ENCODE assay signal across 29 mouse cellular contexts in genomic region chr5:98569029-98569513, GRCm38 (mm10). TPM values are rescaled to one million over a fixed set of nuclear protein-coding genes. Genes with fewer than 3 reads are reported as not detected.
DNase-seq lines count a peak whose midpoint lies in the region; ATAC-seq and TF ChIP-seq lines count a peak whose summit lies in the region.
"Had no signal": no experiment of that assay in that cellular context is flagged by ENCODE, and none has a peak within 500 bp of the region (broad histone marks: within the 10 kb centered on the region; RNA-seq: fewer than 3 reads in every experiment).

No protein-coding gene starts in this region.

- no peaks in the 10 kb centered on the region for H3K9me3 ChIP-seq in stomach, embryonic 16.5 days (replicated peaks; ENCODE audit: control insufficient read depth, low read length)
- H3K9me3 ChIP-seq in stomach, postnatal 0 days (ENCODE audit: control insufficient read depth, low read length): no peaks in the 10 kb centered on the region; the same call in 1 of the 2 replicates
- no peaks in the 10 kb centered on the region for H3K9me3 ChIP-seq in intestine, embryonic 15.5 days
- H3K9me3 ChIP-seq in lung, embryonic 15.5 days: no peaks in the 10 kb centered on the region
- H3K9me3 ChIP-seq: heart, embryonic 12.5 days had no signal

- H3K4me2 ChIP-seq in stomach, embryonic 16.5 days (ENCODE audit: low read depth, low read length): no peak overlapping the region
- H3K4me2 ChIP-seq in stomach, postnatal 0 days (replicated peaks; ENCODE audit: low read depth): no peak overlapping the region
- H3K4me2 ChIP-seq in intestine, embryonic 15.5 days (replicated peaks): 0 out of 2 replicates have a peak overlapping the region, but pooled peaks have one; percentile 22
- H3K4me2 ChIP-seq in lung, embryonic 15.5 days: no peak overlapping the region
- H3K4me2 ChIP-seq: heart, embryonic 12.5 days had no signal

- no peak for DNase-seq in stomach, postnatal 0 days (ENCODE audit: low spot score)
- DNase-seq in adrenal gland, adult 8-10 months: no peak
- DNase-seq in urinary bladder, adult 2 months (ENCODE audit: low spot score): no peak
- no peak for DNase-seq in right cerebral cortex, postnatal 4 days
- DNase-seq: adrenal gland, postnatal 25 days; cerebellum, adult 18-20 months; cerebellum, postnatal 36 days; gastrocnemius, adult 2 months; heart, postnatal 14 days; kidney, adult 8-10 months; thymus, postnatal 36 days had no signal

- ATAC-seq in stomach, embryonic 16.5 days (ENCODE audit: insufficient read depth, low FRiP score): peak; percentile 17; the same call in 1 of the 2 replicates
- ATAC-seq in stomach, postnatal 0 days (ENCODE audit: low FRiP score, low TSS enrichment): no peak
- peak; percentile 97 for ATAC-seq in intestine, embryonic 15.5 days
- peak; percentile 87 for ATAC-seq in lung, embryonic 15.5 days (ENCODE audit: borderline replicate concordance, extremely low read depth, low FRiP score, low TSS enrichment)
- peak; percentile 61 for ATAC-seq in megakaryocyte progenitor cell, adult 5-6 weeks (replicated peaks; ENCODE audit: poor library complexity)
- ATAC-seq: hindbrain, embryonic 16.5 days; Patski had no signal

- H3K36me3 ChIP-seq in stomach, embryonic 16.5 days (ENCODE audit: control insufficient read depth, insufficient read depth, low read length): no peaks in the 10 kb centered on the region
- H3K36me3 ChIP-seq in stomach, postnatal 0 days (ENCODE audit: control insufficient read depth, insufficient read depth, low read length): no peaks in the 10 kb centered on the region
- H3K36me3 ChIP-seq in intestine, embryonic 15.5 days: no peaks in the 10 kb centered on the region
- H3K36me3 ChIP-seq in lung, embryonic 15.5 days: no peaks in the 10 kb centered on the region
- H3K36me3 ChIP-seq: heart, embryonic 12.5 days had no signal

- TF ChIP-seq EP300 in stomach, postnatal 0 days (optimal IDR thresholded peaks at IDR 0.05): no peak

- H3K27me3 ChIP-seq in stomach, embryonic 16.5 days (ENCODE audit: control insufficient read depth, insufficient read depth, low read length): no peaks in the 10 kb centered on the region
- no peaks in the 10 kb centered on the region for H3K27me3 ChIP-seq in stomach, postnatal 0 days (ENCODE audit: control insufficient read depth, insufficient read depth, low read length)
- H3K27me3 ChIP-seq in intestine, embryonic 15.5 days (replicated peaks): no peaks in the 10 kb centered on the region
- H3K27me3 ChIP-seq in lung, embryonic 15.5 days: no peaks in the 10 kb centered on the region
- H3K27me3 ChIP-seq: heart, embryonic 12.5 days; Patski had no signal

- H3K4me1 ChIP-seq in stomach, embryonic 16.5 days (ENCODE audit: control insufficient read depth, insufficient read depth, low read length): no peaks in the 10 kb centered on the region
- H3K4me1 ChIP-seq in stomach, postnatal 0 days (replicated peaks; ENCODE audit: control insufficient read depth, insufficient read depth): no peaks in the 10 kb centered on the region
- no peaks in the 10 kb centered on the region for H3K4me1 ChIP-seq in intestine, embryonic 15.5 days (replicated peaks)
- peaks cover 36% of the 10 kb centered on the region for H3K4me1 ChIP-seq in lung, embryonic 15.5 days

- no peak for TF ChIP-seq CTCF in stomach, postnatal 0 days (IDR thresholded peaks at IDR 0.05; ENCODE audit: low read depth)

- no peak overlapping the region for H3K9ac ChIP-seq in stomach, embryonic 16.5 days (ENCODE audit: low read length)
- no peak overlapping the region for H3K9ac ChIP-seq in stomach, postnatal 0 days (ENCODE audit: low read length)
- no peak overlapping the region for H3K9ac ChIP-seq in intestine, embryonic 15.5 days
- H3K9ac ChIP-seq in lung, embryonic 15.5 days: no peak overlapping the region
- H3K9ac ChIP-seq: heart, embryonic 12.5 days had no signal

- H3K4me3 ChIP-seq in stomach, embryonic 16.5 days (replicated peaks; ENCODE audit: low read length): no peak overlapping the region
- no peak overlapping the region for H3K4me3 ChIP-seq in stomach, postnatal 0 days (ENCODE audit: low read depth, low read length)
- H3K4me3 ChIP-seq in intestine, embryonic 15.5 days (replicated peaks): no peak overlapping the region
- H3K4me3 ChIP-seq in lung, embryonic 15.5 days: no peak overlapping the region
- H3K4me3 ChIP-seq: gastrocnemius, adult 2 months; heart, embryonic 12.5 days had no signal

- 27% methylated on average over 3 of the region's 3 CpGs for WGBS in stomach, embryonic 16.5 days
- 23% methylated on average over 3 of the region's 3 CpGs for WGBS in stomach, postnatal 0 days
- 26% methylated on average over 3 of the region's 3 CpGs for WGBS in intestine, embryonic 15.5 days
- WGBS in lung, embryonic 15.5 days: 11% methylated on average over 3 of the region's 3 CpGs

- no peak overlapping the region for H3K27ac ChIP-seq in stomach, embryonic 16.5 days (ENCODE audit: low read length)
- no peak overlapping the region for H3K27ac ChIP-seq in stomach, postnatal 0 days (replicated peaks)
- no peak overlapping the region for H3K27ac ChIP-seq in intestine, embryonic 15.5 days
- H3K27ac ChIP-seq in lung, embryonic 15.5 days: peak overlapping the region; percentile 71
- H3K27ac ChIP-seq: gastrocnemius, adult 2 months had no signal

RNA-seq across cellular contexts. Expression of gene Gm11111, which starts 16.6 kb away (rescaled TPM):
- polyA plus RNA-seq in stomach, embryonic 16.5 days (2015; fragmentation: Nextera tagmentation; extraction: Ambion mirVana): not detected in 2 replicates
- not detected in 2 replicates for polyA plus RNA-seq in stomach, postnatal 0 days (2015; fragmentation: Nextera tagmentation; extraction: Ambion mirVana)
- polyA plus RNA-seq in intestine, embryonic 15.5 days (2015; fragmentation: Nextera tagmentation; extraction: Ambion mirVana): not detected in 2 replicates
- polyA plus RNA-seq in lung, embryonic 15.5 days (2015; fragmentation: Nextera tagmentation; extraction: Ambion mirVana): not detected in 2 replicates
- not detected in 2 replicates for total RNA-seq in megakaryocyte progenitor cell, adult 5-6 weeks (2015)
- not detected in 2 replicates for total RNA-seq in megakaryocyte progenitor cell, adult 5-6 weeks (2017)
- total RNA-seq in adrenal gland, adult 8-10 months (2022): not detected
- polyA plus RNA-seq in urinary bladder, adult 2 months (2012; rRNA removed): not detected in 2 replicates
- total RNA-seq: adrenal gland, postnatal 25 days; ES-E14; gastrocnemius, adult 2 months; granulocyte monocyte progenitor cell, adult 5-6 weeks; heart, postnatal 14 days; layer of hippocampus, adult 18-20 months; layer of hippocampus, postnatal 25 days; left cerebral cortex, postnatal 25 days; megakaryocyte-erythroid progenitor cell, adult 5-6 weeks; midbrain, postnatal 0 days; neutrophil, adult 5-6 weeks had no signal
- polyA plus RNA-seq: forebrain, embryonic 11.5 days; heart, embryonic 12.5 days; hindbrain, embryonic 16.5 days; limb, embryonic 14.5 days; liver, embryonic 16.5 days; midbrain, postnatal 0 days; Patski had no signal
